Mouse (Mus musculus) midbrain, embryonic 14.5 days (tissue): ENCODE results near the gene Kyat1. TPM values are rescaled to one million over a fixed set of nuclear protein-coding genes. Genes with fewer than 3 reads are reported as not detected.

ENCODE experiments used
- ATAC-seq: fragments of 200-750 bp; cut with Nextera tagmentation; 2 replicates; pipeline ENCODE4 v1.8.0; 2017; ENCODE audit warnings: moderate number of reproducible peaks, moderate library complexity; ENCODE audit not compliant: low FRiP score, low TSS enrichment
- DNase-seq: peaks from one replicate; pipeline ENCODE4 v3.0.0-alpha.2; 2015
- H3K27ac ChIP-seq: fragments of 300-500 bp; sonication (generic); replicated peaks from 2 replicates; pipeline ENCODE4 v1.5.1; 2014; ENCODE audit warnings: mild to moderate bottlenecking, low read depth, low read length, moderate library complexity
- H3K27me3 ChIP-seq: fragments of 300-500 bp; sonication (generic); 2 replicates; pipeline ENCODE4 v1.6.1; 2014; ENCODE audit warnings: low read length, control low read depth, mixed read lengths; ENCODE audit not compliant: control insufficient read depth, insufficient read depth
- H3K36me3 ChIP-seq: fragments of 300-500 bp; sonication (generic); 2 replicates; pipeline ENCODE4 v1.6.1; 2014; ENCODE audit warnings: low read length, control low read depth; ENCODE audit not compliant: control insufficient read depth, insufficient read depth
- H3K4me1 ChIP-seq: fragments of 300-500 bp; sonication (generic); 2 replicates; pipeline ENCODE4 v1.6.1; 2014; ENCODE audit warnings: mild to moderate bottlenecking, antibody characterized with exemption, low read length, control low read depth; ENCODE audit not compliant: control insufficient read depth, insufficient read depth
- H3K4me2 ChIP-seq: fragments of 300-500 bp; sonication (generic); 2 replicates; pipeline ENCODE4 v1.6.1; 2014; ENCODE audit warnings: mild to moderate bottlenecking, low read length, moderate library complexity
- H3K4me3 ChIP-seq: fragments of 300-500 bp; sonication (generic); replicated peaks from 2 replicates; pipeline ENCODE4 v1.5.1; 2014; ENCODE audit warnings: low read depth, low read length
- H3K9ac ChIP-seq: fragments of 300-500 bp; sonication (generic); replicated peaks from 2 replicates; pipeline ENCODE4 v1.6.1; 2014; ENCODE audit warnings: mild to moderate bottlenecking, low read length, moderate library complexity
- H3K9me3 ChIP-seq: fragments of 300-500 bp; sonication (generic); 2 replicates; pipeline ENCODE4 v1.6.1; 2016; ENCODE audit warnings: low read length, control low read depth, mixed read lengths; ENCODE audit not compliant: control insufficient read depth
- WGBS: fragments of 180-500 bp; shearing (Covaris S2); extraction: QIAGEN DNeasy Blood & Tissue Kit; methylation state at CpG from one replicate; pipeline ENCODE4 v1.1.7; 2014; 5-methylcytosine and 5-hydroxymethylcytosine counted together
- polyA plus RNA-seq: library from polyadenylated mRNA; unstranded; fragments of >200 nt; fragmentation: Nextera tagmentation; extraction: Ambion mirVana; gene quantifications from 2 replicates; pipeline ENCODE4 v1.2.1, GENCODE M21; 2014

The Kyat1 gene
- polyA plus RNA-seq, 1 experiment from 2014 or later = 15.3 TPM

- H3K27me3 ChIP-seq = no peaks in the 10 kb centered on the region
- peak overlapping the region; percentile 93 for H3K27ac ChIP-seq
- ATAC-seq = no peak
- peak overlapping the region; percentile 71 for H3K4me2 ChIP-seq
- H3K36me3 ChIP-seq = peaks cover 17% of the 10 kb centered on the region
- 4% methylated on average over 18 of the region's 18 CpGs for WGBS
- DNase-seq = peak; percentile 37
- peak overlapping the region; percentile 51 for H3K9ac ChIP-seq
- peak overlapping the region; percentile 88 for H3K4me3 ChIP-seq
- H3K4me1 ChIP-seq = peaks cover 14% of the 10 kb centered on the region
- no peaks in the 10 kb centered on the region for H3K9me3 ChIP-seq
Measured at GRCm38 (mm10) chr2:30236426-30237198, 31.0 kb upstream of the Kyat1 start.

- ATAC-seq = no peak
- H3K27ac ChIP-seq = no peak overlapping the region
- 88% methylated on average over 5 of the region's 5 CpGs for whole genome bisulfite sequencing
- H3K9me3 ChIP-seq = no peaks in the 10 kb centered on the region
- no peak overlapping the region for H3K9ac ChIP-seq
- H3K4me1 ChIP-seq = peaks cover 14% of the 10 kb centered on the region
- no peak overlapping the region for H3K4me3 ChIP-seq
- H3K36me3 ChIP-seq = peaks cover 6% of the 10 kb centered on the region
- no peaks in the 10 kb centered on the region for H3K27me3 ChIP-seq
- no peak for DNase-seq
- H3K4me2 ChIP-seq = no peak overlapping the region
Measured at GRCm38 (mm10) chr2:30235593-30235992, 29.9 kb upstream of the Kyat1 start.

GRCm38 (mm10) chr2:30216293-30216692 lies 10.6 kb upstream of the Kyat1 start:
- Histone ChIP-seq H3K27ac (no peak overlapping the region), H3K4me2 (no peak overlapping the region), H3K27me3 (no peaks in the 10 kb centered on the region), H3K9ac (no peak overlapping the region), H3K4me3 (no peak overlapping the region), H3K9me3 (no peaks in the 10 kb centered on the region), H3K36me3 (no peaks in the 10 kb centered on the region), H3K4me1 (no peaks in the 10 kb centered on the region)
- 94% methylated on average over 5 of the region's 5 CpGs for WGBS
- ATAC-seq (no peak), DNase-seq (no peak)

GRCm38 (mm10) chr2:30215493-30215892 lies 9.8 kb upstream of the Kyat1 start:
- Histone ChIP-seq H3K27me3 (no peaks in the 10 kb centered on the region), H3K9ac (no peak overlapping the region), H3K36me3 (no peaks in the 10 kb centered on the region), H3K4me3 (no peak overlapping the region), H3K4me1 (no peaks in the 10 kb centered on the region), H3K4me2 (no peak overlapping the region), H3K9me3 (no peaks in the 10 kb centered on the region), H3K27ac (no peak overlapping the region)
- DNase-seq = no peak
- 86% methylated on average over 6 of the region's 6 CpGs for WGBS
- ATAC-seq = no peak

- Histone ChIP-seq H3K36me3 (no peaks in the 10 kb centered on the region), H3K4me3 (no peak overlapping the region), H3K4me2 (no peak overlapping the region), H3K4me1 (no peaks in the 10 kb centered on the region), H3K9me3 (no peaks in the 10 kb centered on the region), H3K27me3 (no peaks in the 10 kb centered on the region), H3K27ac (no peak overlapping the region), H3K9ac (no peak overlapping the region)
- DNase-seq (no peak), ATAC-seq (no peak)
- 91% methylated on average over 3 of the region's 3 CpGs for WGBS
Measured at GRCm38 (mm10) chr2:30214745-30215144, 9.1 kb upstream of the Kyat1 start.

- DNase-seq (no peak), ATAC-seq (no peak)
- Histone ChIP-seq H3K4me1 (no peaks in the 10 kb centered on the region), H3K27ac (no peak overlapping the region), H3K36me3 (no peaks in the 10 kb centered on the region), H3K4me3 (no peak overlapping the region), H3K4me2 (no peak overlapping the region), H3K9me3 (no peaks in the 10 kb centered on the region), H3K9ac (no peak overlapping the region), H3K27me3 (no peaks in the 10 kb centered on the region)
- WGBS = 89% methylated on average over 1 of the region's 1 CpGs
Measured at GRCm38 (mm10) chr2:30212951-30213350, 7.3 kb upstream of the Kyat1 start.

- DNase-seq (no peak), ATAC-seq (no peak)
- Histone ChIP-seq H3K27ac (no peak overlapping the region), H3K4me3 (no peak overlapping the region), H3K4me2 (no peak overlapping the region), H3K27me3 (no peaks in the 10 kb centered on the region), H3K36me3 (no peaks in the 10 kb centered on the region), H3K4me1 (no peaks in the 10 kb centered on the region), H3K9ac (no peak overlapping the region), H3K9me3 (no peaks in the 10 kb centered on the region)
- WGBS = 78% methylated on average over 4 of the region's 4 CpGs
Measured at GRCm38 (mm10) chr2:30212169-30212545, 6.5 kb upstream of the Kyat1 start.

- no peak overlapping the region for H3K4me2 ChIP-seq
- 72% methylated on average over 6 of the region's 6 CpGs for WGBS
- no peak overlapping the region for H3K4me3 ChIP-seq
- no peak overlapping the region for H3K27ac ChIP-seq
- ATAC-seq = no peak
- DNase-seq = no peak
- no peak overlapping the region for H3K9ac ChIP-seq
- peaks cover 2% of the 10 kb centered on the region; the same call in 1 of the 2 replicates for H3K4me1 ChIP-seq
- H3K9me3 ChIP-seq = no peaks in the 10 kb centered on the region
- no peaks in the 10 kb centered on the region for H3K36me3 ChIP-seq
- no peaks in the 10 kb centered on the region for H3K27me3 ChIP-seq
Measured at GRCm38 (mm10) chr2:30211408-30212168, 5.9 kb upstream of the Kyat1 start.

- Histone ChIP-seq H3K4me3 (no peak overlapping the region), H3K4me2 (no peak overlapping the region), H3K27ac (no peak overlapping the region), H3K9ac (no peak overlapping the region), H3K27me3 (no peaks in the 10 kb centered on the region), H3K4me1 (peaks cover 11% of the 10 kb centered on the region; the same call in 1 of the 2 replicates), H3K36me3 (no peaks in the 10 kb centered on the region), H3K9me3 (no peaks in the 10 kb centered on the region)
- DNase-seq = no peak
- ATAC-seq = no peak
- WGBS = 79% methylated on average over 5 of the region's 5 CpGs
Measured at GRCm38 (mm10) chr2:30207886-30208285, 2.2 kb upstream of the Kyat1 start.
